Mouse (Mus musculus): ENCODE results near the gene Nip7. TPM values are rescaled to one million over a fixed set of nuclear protein-coding genes. Genes with fewer than 3 reads are reported as not detected.
A peak's percentile ranks its signal among the peaks of the same experiment; 100 is the strongest.
"Not testable (repeated sequence)": the region's sequence is repeated elsewhere in the genome, so short reads cannot be mapped to it uniquely, and the experiment has no call there.

Nip7 gene
- polyA plus RNA-seq, 1 experiment from 2014 or later: 70.2 TPM

DNA sequence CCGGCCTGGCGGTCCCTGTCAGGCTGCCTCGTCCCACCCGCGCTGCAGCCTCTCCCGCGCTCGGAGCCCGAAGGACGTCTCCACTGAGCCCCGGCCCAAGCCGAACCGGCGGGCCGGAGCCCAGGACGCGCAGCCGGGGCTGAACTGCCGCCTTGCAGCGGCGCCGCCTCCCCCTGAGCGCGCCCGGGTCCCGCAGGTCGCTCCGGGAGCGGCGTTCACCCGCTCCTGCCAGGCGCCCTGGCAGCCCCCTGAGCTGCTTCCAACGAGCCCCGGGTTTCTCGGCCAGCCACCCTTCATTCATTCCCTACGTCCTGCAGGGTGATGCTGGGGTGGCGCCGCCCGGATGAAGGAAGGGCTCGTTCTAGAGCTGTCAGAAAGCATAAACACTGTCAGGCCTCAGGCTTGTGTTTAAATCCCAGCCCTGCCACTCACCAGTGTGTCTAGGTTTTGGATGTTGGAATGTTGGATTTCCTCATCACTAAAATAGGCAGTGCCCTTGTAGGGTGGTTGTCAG, 25.0 kb upstream of the Nip7 start:
- ATAC-seq (ENCODE audit: low FRiP score) (no peak; the same call in 1 of the 2 replicates), DNase-seq (ENCODE audit: low spot score) (no peak)
- WGBS: under 1% methylated on average over 33 of the region's 40 CpGs

DNA sequence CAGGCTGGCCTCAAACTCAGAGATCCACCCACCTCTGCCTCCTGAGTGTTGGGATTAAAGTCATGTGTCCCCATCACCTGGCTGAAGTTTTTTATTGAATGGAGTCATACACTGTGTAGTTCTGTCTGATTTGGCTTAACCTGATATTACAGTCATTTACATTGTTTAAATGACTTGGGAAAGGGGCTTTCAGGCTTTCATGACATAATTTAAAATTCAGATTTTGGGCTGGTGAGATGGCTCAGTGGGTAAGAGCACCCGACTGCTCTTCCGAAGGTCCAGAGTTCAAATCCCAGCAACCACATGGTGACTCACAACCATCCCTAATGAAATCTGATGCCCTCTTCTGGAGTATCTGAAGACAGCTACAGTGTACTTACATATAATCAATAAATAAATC, 23.1 kb upstream of the Nip7 start:
- not testable (repeated sequence) for H3K9me3 ChIP-seq (ENCODE audit: control insufficient read depth, low read length); H3K4me3 ChIP-seq (replicated peaks; ENCODE audit: low read length); DNase-seq (ENCODE audit: low spot score); ATAC-seq (ENCODE audit: low FRiP score); H3K27me3 ChIP-seq (ENCODE audit: control insufficient read depth, insufficient read depth, low read length); H3K27ac ChIP-seq; H3K4me2 ChIP-seq (replicated peaks); H3K9ac ChIP-seq
- Histone ChIP-seq H3K4me1 (replicated peaks; ENCODE audit: control insufficient read depth, insufficient read depth, low read length) (peaks cover 14% of the 10 kb centered on the region), H3K36me3 (replicated peaks; ENCODE audit: control insufficient read depth, insufficient read depth) (peaks cover 21% of the 10 kb centered on the region)
- 94% methylated on average over 2 of the region's 2 CpGs for WGBS

More for the DNA sequence above, 25.0 kb upstream of the Nip7 start:
- Histone ChIP-seq H3K9me3 (ENCODE audit: control insufficient read depth, low read length) (no peaks in the 10 kb centered on the region), H3K36me3 (replicated peaks; ENCODE audit: control insufficient read depth, insufficient read depth) (peaks cover 11% of the 10 kb centered on the region), H3K27ac (peak overlapping the region; percentile 84), H3K4me3 (replicated peaks; ENCODE audit: low read length) (peak overlapping the region; percentile 99), H3K4me1 (replicated peaks; ENCODE audit: control insufficient read depth, insufficient read depth, low read length) (peaks cover 14% of the 10 kb centered on the region), H3K27me3 (ENCODE audit: control insufficient read depth, insufficient read depth, low read length) (no peaks in the 10 kb centered on the region), H3K9ac (peak overlapping the region; percentile 99), H3K4me2 (replicated peaks) (peak overlapping the region; percentile 80)

DNA sequence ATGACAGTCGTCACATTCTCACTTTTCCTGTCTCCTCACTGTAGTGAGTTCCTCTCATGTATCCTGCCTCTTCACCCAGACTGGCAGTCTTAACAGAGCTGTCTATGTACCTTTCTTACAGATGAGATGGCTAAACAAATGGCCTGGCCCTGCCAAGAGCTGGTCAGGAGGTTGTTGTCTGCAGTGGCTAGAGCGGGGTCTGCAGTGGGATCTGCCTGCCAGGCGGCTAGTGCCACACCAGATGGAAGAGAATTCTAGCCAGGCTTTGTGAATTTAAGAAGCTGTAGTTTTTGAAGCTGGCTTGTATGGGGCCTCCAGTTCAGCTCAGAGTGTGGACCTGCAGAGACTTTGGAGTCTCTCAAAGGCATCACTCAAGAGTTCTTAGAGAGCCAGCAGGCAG, 21.0 kb upstream of the Nip7 start:
- Histone ChIP-seq H3K4me3 (replicated peaks; ENCODE audit: low read length) (no peak overlapping the region), H3K36me3 (replicated peaks; ENCODE audit: control insufficient read depth, insufficient read depth) (peaks cover 41% of the 10 kb centered on the region), H3K27ac (no peak overlapping the region), H3K9me3 (ENCODE audit: control insufficient read depth, low read length) (no peaks in the 10 kb centered on the region), H3K4me1 (replicated peaks; ENCODE audit: control insufficient read depth, insufficient read depth, low read length) (peaks cover 14% of the 10 kb centered on the region), H3K27me3 (ENCODE audit: control insufficient read depth, insufficient read depth, low read length) (no peaks in the 10 kb centered on the region), H3K4me2 (replicated peaks) (no peak overlapping the region), H3K9ac (no peak overlapping the region)
- ATAC-seq (ENCODE audit: low FRiP score): no peak
- DNase-seq (ENCODE audit: low spot score): no peak
- 95% methylated on average over 3 of the region's 3 CpGs for WGBS

DNA sequence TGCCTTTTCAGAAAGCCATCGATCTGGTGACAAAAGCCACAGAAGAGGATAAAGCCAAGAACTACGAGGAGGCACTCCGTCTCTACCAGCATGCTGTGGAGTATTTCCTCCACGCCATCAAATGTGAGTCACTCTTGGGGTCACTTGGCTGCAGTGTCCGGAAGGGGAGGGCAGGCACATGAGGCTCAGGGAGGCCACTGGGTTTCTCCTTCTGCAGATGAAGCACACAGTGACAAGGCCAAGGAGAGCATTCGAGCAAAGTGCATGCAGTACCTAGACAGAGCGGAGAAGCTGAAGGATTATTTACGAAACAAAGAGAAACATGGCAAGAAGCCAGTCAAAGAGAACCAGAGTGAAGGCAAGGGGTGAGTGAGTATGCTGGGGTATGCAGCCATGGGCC, 20.1 kb upstream of the Nip7 start:
- Histone ChIP-seq H3K27ac (no peak overlapping the region), H3K9ac (no peak overlapping the region), H3K4me2 (replicated peaks) (no peak overlapping the region), H3K4me3 (replicated peaks; ENCODE audit: low read length) (no peak overlapping the region), H3K27me3 (ENCODE audit: control insufficient read depth, insufficient read depth, low read length) (no peaks in the 10 kb centered on the region), H3K4me1 (replicated peaks; ENCODE audit: control insufficient read depth, insufficient read depth, low read length) (peaks cover 14% of the 10 kb centered on the region), H3K36me3 (replicated peaks; ENCODE audit: control insufficient read depth, insufficient read depth) (peaks cover 51% of the 10 kb centered on the region), H3K9me3 (ENCODE audit: control insufficient read depth, low read length) (no peaks in the 10 kb centered on the region)
- DNase-seq (ENCODE audit: low spot score) (no peak), ATAC-seq (ENCODE audit: low FRiP score) (no peak)
- 90% methylated on average over 8 of the region's 8 CpGs for WGBS

DNA sequence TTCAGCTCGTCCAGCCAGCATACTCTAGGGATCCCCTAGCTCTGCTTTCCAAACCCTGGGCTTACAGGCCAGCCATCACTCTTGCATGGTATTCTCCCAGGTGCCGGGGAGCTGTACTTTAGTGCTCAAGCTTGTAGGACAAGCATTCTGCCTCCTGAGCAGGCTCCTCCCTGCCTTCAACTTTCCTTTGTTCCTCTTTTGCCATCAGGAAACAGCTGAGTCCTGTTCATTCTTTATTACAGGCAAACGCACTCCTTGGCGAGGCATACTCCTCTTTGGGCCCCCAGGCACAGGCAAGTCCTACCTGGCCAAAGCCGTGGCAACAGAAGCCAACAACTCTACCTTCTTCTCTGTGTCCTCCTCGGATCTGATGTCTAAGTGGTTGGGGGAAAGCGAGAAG, 16.0 kb upstream of the Nip7 start:
- no peaks in the 10 kb centered on the region for H3K27me3 ChIP-seq (ENCODE audit: control insufficient read depth, insufficient read depth, low read length)
- H3K36me3 ChIP-seq (replicated peaks; ENCODE audit: control insufficient read depth, insufficient read depth): peaks cover 90% of the 10 kb centered on the region
- no peak overlapping the region for H3K9ac ChIP-seq
- ATAC-seq (ENCODE audit: low FRiP score) (no peak), DNase-seq (ENCODE audit: low spot score) (no peak)
- H3K4me2 ChIP-seq (replicated peaks): no peak overlapping the region
- H3K9me3 ChIP-seq (ENCODE audit: control insufficient read depth, low read length): no peaks in the 10 kb centered on the region
- 90% methylated on average over 7 of the region's 7 CpGs for WGBS
- no peaks in the 10 kb centered on the region for H3K4me1 ChIP-seq (replicated peaks; ENCODE audit: control insufficient read depth, insufficient read depth, low read length)
- H3K27ac ChIP-seq: no peak overlapping the region
- no peak overlapping the region for H3K4me3 ChIP-seq (replicated peaks; ENCODE audit: low read length)

DNA sequence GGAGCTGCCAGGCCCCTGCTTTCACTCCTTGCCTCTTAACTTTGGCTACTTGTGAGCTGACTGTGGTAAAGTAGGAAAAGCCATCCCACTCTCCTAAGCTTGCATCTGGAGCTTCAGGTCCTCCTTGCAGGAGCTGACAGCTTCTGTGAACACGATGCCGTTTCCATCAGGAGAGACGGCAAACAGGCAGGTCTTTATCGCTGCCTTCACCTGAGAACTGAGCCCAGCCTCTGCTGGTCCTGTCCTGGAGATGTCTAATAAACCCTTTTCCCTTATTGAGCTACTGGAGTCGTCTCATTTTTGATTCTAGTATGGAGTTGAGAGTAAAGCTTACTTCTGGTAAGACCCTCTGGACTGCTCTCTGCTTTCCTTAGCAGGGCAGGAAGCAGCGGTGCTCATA, 11.2 kb upstream of the Nip7 start:
- H3K4me1 ChIP-seq (replicated peaks; ENCODE audit: control insufficient read depth, insufficient read depth, low read length): peaks cover 17% of the 10 kb centered on the region; the same call in 1 of the 2 replicates
- no peak for ATAC-seq (ENCODE audit: low FRiP score)
- WGBS: 94% methylated on average over 6 of the region's 6 CpGs
- H3K36me3 ChIP-seq (replicated peaks; ENCODE audit: control insufficient read depth, insufficient read depth): peaks cover 79% of the 10 kb centered on the region
- no peak overlapping the region for H3K4me3 ChIP-seq (replicated peaks; ENCODE audit: low read length)
- no peak overlapping the region for H3K4me2 ChIP-seq (replicated peaks)
- H3K9me3 ChIP-seq (ENCODE audit: control insufficient read depth, low read length): no peaks in the 10 kb centered on the region
- no peak overlapping the region for H3K9ac ChIP-seq
- H3K27me3 ChIP-seq (ENCODE audit: control insufficient read depth, insufficient read depth, low read length): no peaks in the 10 kb centered on the region
- no peak for DNase-seq (ENCODE audit: low spot score)
- H3K27ac ChIP-seq: no peak overlapping the region

DNA sequence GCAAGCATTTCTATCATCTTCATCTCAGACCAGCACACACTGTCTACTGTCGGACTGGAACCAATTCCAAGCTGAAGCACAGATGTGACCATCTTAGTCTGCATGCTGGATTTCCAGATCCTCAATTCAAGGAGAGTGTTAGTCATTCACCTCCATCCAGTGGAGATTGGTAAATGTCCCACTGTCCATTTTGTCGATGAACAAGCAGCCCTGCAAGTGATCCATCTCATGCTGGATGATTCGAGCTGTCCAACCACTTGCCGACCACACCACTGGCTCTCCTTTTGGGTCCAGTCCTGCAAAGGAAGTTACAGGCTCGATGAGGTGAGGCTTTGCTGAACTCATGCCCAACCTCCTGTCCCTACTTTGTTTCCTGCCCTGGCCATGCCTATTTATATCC, 9.7 kb upstream of the Nip7 start:
- H3K9me3 ChIP-seq (ENCODE audit: control insufficient read depth, low read length): no peaks in the 10 kb centered on the region
- no peak for ATAC-seq (ENCODE audit: low FRiP score)
- peak overlapping the region; percentile 92; the same call in 1 of the 2 replicates for H3K4me2 ChIP-seq (replicated peaks)
- H3K36me3 ChIP-seq (replicated peaks; ENCODE audit: control insufficient read depth, insufficient read depth): peaks cover 79% of the 10 kb centered on the region
- H3K9ac ChIP-seq: no peak overlapping the region
- H3K4me1 ChIP-seq (replicated peaks; ENCODE audit: control insufficient read depth, insufficient read depth, low read length): peaks cover 17% of the 10 kb centered on the region; the same call in 1 of the 2 replicates
- no peak overlapping the region for H3K27ac ChIP-seq
- H3K27me3 ChIP-seq (ENCODE audit: control insufficient read depth, insufficient read depth, low read length): no peaks in the 10 kb centered on the region
- 86% methylated on average over 5 of the region's 5 CpGs for WGBS
- no peak for DNase-seq (ENCODE audit: low spot score)
- H3K4me3 ChIP-seq (replicated peaks; ENCODE audit: low read length): no peak overlapping the region

DNA sequence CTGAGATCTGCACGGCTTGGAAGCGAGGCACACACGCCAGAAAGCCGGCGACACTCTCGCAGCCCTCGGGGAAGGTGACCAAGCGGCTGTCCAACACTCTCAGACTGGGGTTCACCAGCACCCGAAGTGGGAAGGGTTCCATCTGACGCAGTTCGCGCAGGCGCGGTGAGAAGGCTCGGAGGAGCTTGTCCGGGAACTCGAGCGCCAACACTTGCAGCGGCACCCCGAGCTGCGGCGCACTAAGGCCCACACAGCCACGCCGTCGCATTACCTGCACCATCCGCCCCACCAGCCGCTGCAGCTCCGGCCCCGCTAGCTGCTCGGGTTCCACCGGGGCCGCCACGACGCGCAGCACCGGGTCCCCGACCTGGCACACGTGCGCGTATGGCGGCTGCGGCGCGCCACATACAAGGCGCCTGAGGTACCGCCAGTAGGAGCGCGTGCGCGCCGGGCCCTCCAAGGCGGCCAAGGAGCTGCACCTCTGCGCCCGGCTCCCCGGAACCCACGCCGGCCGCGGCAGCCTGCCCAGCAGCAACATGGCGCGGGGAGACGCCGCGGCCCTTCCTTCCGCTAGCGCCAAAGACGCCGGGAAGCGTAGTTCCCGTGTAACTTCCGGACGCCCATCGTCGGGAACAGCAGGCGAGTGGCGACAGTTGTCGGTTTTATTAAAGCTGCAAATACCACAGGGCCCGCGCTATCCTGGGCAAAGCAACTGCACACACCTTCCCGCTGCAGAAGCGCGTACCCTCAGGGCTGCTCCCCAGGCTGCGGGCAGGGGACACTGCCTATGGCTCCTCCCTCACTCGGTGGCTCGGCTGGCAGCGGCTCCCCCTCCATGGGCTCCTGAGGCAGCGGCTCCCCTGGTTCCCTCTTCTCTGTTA, 8.4 kb upstream of the Nip7 start, which contains the start of gene Pdf:
Pdf (minus strand) TSS at position 554 of the 881 bp plus-strand sequence.
- WGBS: under 1% methylated on average over 84 of the region's 87 CpGs
- H3K4me2 ChIP-seq (replicated peaks): peak within 1 kb of the TSS; percentile 92
- H3K9ac ChIP-seq: peak within 1 kb of the TSS; percentile 90
- no peaks in the 10 kb centered on the region for H3K27me3 ChIP-seq (ENCODE audit: control insufficient read depth, insufficient read depth, low read length)
- H3K9me3 ChIP-seq (ENCODE audit: control insufficient read depth, low read length): no peaks in the 10 kb centered on the region
- peak within 1 kb of the TSS; percentile 80 for H3K4me3 ChIP-seq (replicated peaks; ENCODE audit: low read length)
- DNase-seq (ENCODE audit: low spot score): peak; percentile 78
- H3K4me1 ChIP-seq (replicated peaks; ENCODE audit: control insufficient read depth, insufficient read depth, low read length): peaks cover 17% of the 10 kb centered on the region; the same call in 1 of the 2 replicates
- peak within 1 kb of the TSS; percentile 90 for H3K27ac ChIP-seq
- peaks cover 79% of the 10 kb centered on the region for H3K36me3 ChIP-seq (replicated peaks; ENCODE audit: control insufficient read depth, insufficient read depth)
- ATAC-seq (ENCODE audit: low FRiP score): peak; percentile 86

DNA sequence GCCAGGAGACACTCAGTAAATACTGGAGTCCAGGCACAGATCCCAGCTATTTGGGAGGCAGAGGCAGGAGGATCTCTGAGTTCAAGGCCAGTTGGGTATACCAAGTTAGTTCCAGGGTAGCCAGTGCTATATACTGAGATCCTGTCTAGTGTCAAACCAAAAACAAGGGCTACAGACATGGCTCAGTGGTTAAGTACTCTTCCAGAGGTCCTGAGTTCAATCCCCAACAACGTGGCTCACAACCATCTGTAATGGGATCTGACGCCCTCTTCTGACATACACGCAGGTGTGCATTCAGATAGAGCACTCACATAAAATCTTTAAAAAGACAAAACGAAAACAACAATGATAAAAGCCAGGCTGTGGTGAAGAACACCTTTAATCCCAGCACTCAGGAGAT, 7.2 kb upstream of the Nip7 start:
- WGBS: 94% methylated on average over 4 of the region's 4 CpGs
- Histone ChIP-seq H3K4me2 (replicated peaks) (0 out of 2 replicates have a peak overlapping the region, but pooled peaks have one; percentile 92), H3K27me3 (ENCODE audit: control insufficient read depth, insufficient read depth, low read length) (no peaks in the 10 kb centered on the region), H3K4me3 (replicated peaks; ENCODE audit: low read length) (no peak overlapping the region), H3K9me3 (ENCODE audit: control insufficient read depth, low read length) (no peaks in the 10 kb centered on the region), H3K27ac (no peak overlapping the region), H3K36me3 (replicated peaks; ENCODE audit: control insufficient read depth, insufficient read depth) (peaks cover 79% of the 10 kb centered on the region), H3K4me1 (replicated peaks; ENCODE audit: control insufficient read depth, insufficient read depth, low read length) (peaks cover 17% of the 10 kb centered on the region; the same call in 1 of the 2 replicates), H3K9ac (no peak overlapping the region)
- no peak for ATAC-seq (ENCODE audit: low FRiP score)
- no peak for DNase-seq (ENCODE audit: low spot score)
